Mouse (Mus musculus): Measurements from ENCODE around the gene Akr1c18. TPM values are rescaled to one million over a fixed set of nuclear protein-coding genes. Genes with fewer than 3 reads are reported as not detected.

Akr1c18 gene
- polyA plus RNA-seq, 1 experiment: 0.44 TPM

DNA sequence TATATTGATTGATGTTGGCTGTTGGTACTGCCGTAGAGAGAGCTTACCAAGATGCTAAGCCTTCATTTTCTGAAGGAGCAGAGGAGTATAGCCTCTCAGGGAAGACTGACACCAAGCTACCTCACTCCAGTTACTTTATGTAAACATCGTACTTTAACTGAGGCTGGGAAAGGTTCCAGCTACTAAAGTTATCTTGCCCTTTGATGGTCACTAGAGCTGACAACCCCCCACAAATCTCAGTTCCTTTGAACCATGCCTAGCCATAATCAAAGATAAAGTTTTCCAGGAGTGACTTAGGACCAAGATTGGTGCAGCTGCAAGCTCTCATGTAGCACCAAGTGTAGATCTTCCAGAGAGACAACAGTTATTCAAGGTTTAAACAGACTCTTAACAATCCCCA lies 22.5 kb upstream of the Akr1c18 start:
- no peak overlapping the region for H3K4me3 ChIP-seq (ENCODE audit: control insufficient read depth, insufficient read depth, low read length)
- 62% methylated on average over 2 of the region's 2 CpGs for WGBS
- DNase-seq: no peak

DNA sequence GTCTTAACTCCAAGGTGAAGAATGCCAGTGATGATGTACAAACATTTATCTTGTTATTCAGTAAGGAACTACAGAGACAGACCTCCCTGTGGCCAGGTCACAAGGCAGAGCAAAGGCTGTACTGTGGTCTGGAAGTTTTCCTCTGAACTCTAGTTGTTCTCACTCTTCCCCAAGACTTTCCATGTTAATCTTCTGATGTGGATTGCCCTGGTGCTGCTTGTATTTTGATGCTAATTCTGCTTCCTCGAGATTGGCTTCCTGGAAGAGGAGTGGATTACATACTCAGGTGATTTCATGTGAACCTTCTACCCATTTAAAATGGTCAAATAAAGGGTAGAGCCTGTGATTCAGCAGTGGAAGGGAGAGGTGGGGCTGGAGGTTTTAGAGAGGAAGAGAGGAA lies 17.6 kb upstream of the Akr1c18 start:
- Histone ChIP-seq H3K4me1 (replicated peaks; ENCODE audit: control insufficient read depth, insufficient read depth, low read length) (no peaks in the 10 kb centered on the region), H3K27ac (ENCODE audit: control insufficient read depth, insufficient read depth, low read length) (no peak overlapping the region), H3K27me3 (ENCODE audit: control insufficient read depth, insufficient read depth, low read length) (no peaks in the 10 kb centered on the region), H3K4me3 (ENCODE audit: control insufficient read depth, insufficient read depth, low read length) (no peak overlapping the region), H3K36me3 (ENCODE audit: control insufficient read depth, insufficient read depth, low read length) (no peaks in the 10 kb centered on the region)
- TF ChIP-seq POLR2A (IDR thresholded peaks at IDR 0.05; ENCODE audit: control insufficient read depth, extremely low read depth, insufficient read depth, low read length, poor library complexity): no peak
- TF ChIP-seq CTCF (IDR thresholded peaks at IDR 0.05; ENCODE audit: borderline replicate concordance, control insufficient read depth, extremely low read depth, insufficient read depth, low read length, poor library complexity): no peak
- 30% methylated on average over 1 of the region's 1 CpGs for WGBS
- no peak for DNase-seq

More for the DNA sequence above, 22.5 kb upstream of the Akr1c18 start:
- H3K27me3 ChIP-seq (ENCODE audit: control insufficient read depth, insufficient read depth, low read length): no peaks in the 10 kb centered on the region
- TF ChIP-seq POLR2A (IDR thresholded peaks at IDR 0.05; ENCODE audit: control insufficient read depth, extremely low read depth, insufficient read depth, low read length, poor library complexity) (no peak), CTCF (IDR thresholded peaks at IDR 0.05; ENCODE audit: borderline replicate concordance, control insufficient read depth, extremely low read depth, insufficient read depth, low read length, poor library complexity) (no peak)
- no peak overlapping the region for H3K27ac ChIP-seq (ENCODE audit: control insufficient read depth, insufficient read depth, low read length)
- H3K36me3 ChIP-seq (ENCODE audit: control insufficient read depth, insufficient read depth, low read length): no peaks in the 10 kb centered on the region
- no peaks in the 10 kb centered on the region for H3K4me1 ChIP-seq (replicated peaks; ENCODE audit: control insufficient read depth, insufficient read depth, low read length)

DNA sequence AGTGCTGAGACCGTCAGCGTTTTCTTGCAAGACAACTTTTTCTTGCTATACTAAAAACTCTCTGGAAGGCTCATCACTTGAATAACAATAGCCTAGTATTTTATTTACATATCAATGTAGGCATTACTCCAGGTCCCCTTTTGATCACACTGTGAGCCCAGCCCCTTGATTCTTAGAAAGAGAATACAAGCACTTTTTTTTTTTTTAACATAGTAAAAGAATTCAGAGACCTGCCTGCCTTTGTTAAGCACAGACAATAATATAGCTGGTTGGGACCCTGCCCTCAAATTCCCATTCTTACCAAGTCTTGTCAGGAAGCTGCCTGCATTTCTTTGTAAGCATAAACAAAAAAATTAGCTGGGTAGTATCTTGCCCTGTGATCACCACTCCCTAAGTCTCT lies 4.8 kb upstream of the Akr1c18 start:
- no peak for TF ChIP-seq POLR2A (IDR thresholded peaks at IDR 0.05; ENCODE audit: control insufficient read depth, extremely low read depth, insufficient read depth, low read length, poor library complexity)
- TF ChIP-seq CTCF (IDR thresholded peaks at IDR 0.05; ENCODE audit: borderline replicate concordance, control insufficient read depth, extremely low read depth, insufficient read depth, low read length, poor library complexity): no peak
- H3K4me1 ChIP-seq (replicated peaks; ENCODE audit: control insufficient read depth, insufficient read depth, low read length): no peaks in the 10 kb centered on the region
- H3K27ac ChIP-seq (ENCODE audit: control insufficient read depth, insufficient read depth, low read length): no peak overlapping the region
- no peak overlapping the region for H3K4me3 ChIP-seq (ENCODE audit: control insufficient read depth, insufficient read depth, low read length)
- WGBS: 87% methylated on average over 2 of the region's 2 CpGs
- no peak for DNase-seq
- no peaks in the 10 kb centered on the region for H3K27me3 ChIP-seq (ENCODE audit: control insufficient read depth, insufficient read depth, low read length)
- H3K36me3 ChIP-seq (ENCODE audit: control insufficient read depth, insufficient read depth, low read length): no peaks in the 10 kb centered on the region

- Histone ChIP-seq H3K27ac (ENCODE audit: control insufficient read depth, insufficient read depth, low read length) (no peak overlapping the region), H3K4me3 (ENCODE audit: control insufficient read depth, insufficient read depth, low read length) (no peak overlapping the region), H3K36me3 (ENCODE audit: control insufficient read depth, insufficient read depth, low read length) (no peaks in the 10 kb centered on the region), H3K27me3 (ENCODE audit: control insufficient read depth, insufficient read depth, low read length) (no peaks in the 10 kb centered on the region), H3K4me1 (replicated peaks; ENCODE audit: control insufficient read depth, insufficient read depth, low read length) (no peaks in the 10 kb centered on the region)
- DNase-seq: no peak
- WGBS: 81% methylated on average over 3 of the region's 3 CpGs
- TF ChIP-seq POLR2A (IDR thresholded peaks at IDR 0.05; ENCODE audit: control insufficient read depth, extremely low read depth, insufficient read depth, low read length, poor library complexity) (no peak), CTCF (IDR thresholded peaks at IDR 0.05; ENCODE audit: borderline replicate concordance, control insufficient read depth, extremely low read depth, insufficient read depth, low read length, poor library complexity) (no peak)
Observed at GRCm38 (mm10) chr13:4153593-4153992, 3.1 kb upstream of the Akr1c18 start.

GRCm38 (mm10) chr13:4152908-4153307 lies 2.5 kb upstream of the Akr1c18 start:
- no peak for DNase-seq
- no peak overlapping the region for H3K4me3 ChIP-seq (ENCODE audit: control insufficient read depth, insufficient read depth, low read length)
- no peak overlapping the region for H3K27ac ChIP-seq (ENCODE audit: control insufficient read depth, insufficient read depth, low read length)
- no peak for TF ChIP-seq CTCF (IDR thresholded peaks at IDR 0.05; ENCODE audit: borderline replicate concordance, control insufficient read depth, extremely low read depth, insufficient read depth, low read length, poor library complexity)
- TF ChIP-seq POLR2A (IDR thresholded peaks at IDR 0.05; ENCODE audit: control insufficient read depth, extremely low read depth, insufficient read depth, low read length, poor library complexity): no peak
- no peaks in the 10 kb centered on the region for H3K27me3 ChIP-seq (ENCODE audit: control insufficient read depth, insufficient read depth, low read length)
- 49% methylated on average over 2 of the region's 2 CpGs for WGBS
- H3K36me3 ChIP-seq (ENCODE audit: control insufficient read depth, insufficient read depth, low read length): no peaks in the 10 kb centered on the region
- H3K4me1 ChIP-seq (replicated peaks; ENCODE audit: control insufficient read depth, insufficient read depth, low read length): no peaks in the 10 kb centered on the region

GRCm38 (mm10) chr13:4144261-4144660 lies 6.2 kb downstream of the Akr1c18 start:
- no peaks in the 10 kb centered on the region for H3K4me1 ChIP-seq (replicated peaks; ENCODE audit: control insufficient read depth, insufficient read depth, low read length)
- no peak overlapping the region for H3K4me3 ChIP-seq (ENCODE audit: control insufficient read depth, insufficient read depth, low read length)
- WGBS: 86% methylated on average over 1 of the region's 1 CpGs
- no peak overlapping the region for H3K27ac ChIP-seq (ENCODE audit: control insufficient read depth, insufficient read depth, low read length)
- DNase-seq: no peak
- H3K27me3 ChIP-seq (ENCODE audit: control insufficient read depth, insufficient read depth, low read length): no peaks in the 10 kb centered on the region
- no peak for TF ChIP-seq POLR2A (IDR thresholded peaks at IDR 0.05; ENCODE audit: control insufficient read depth, extremely low read depth, insufficient read depth, low read length, poor library complexity)
- TF ChIP-seq CTCF (IDR thresholded peaks at IDR 0.05; ENCODE audit: borderline replicate concordance, control insufficient read depth, extremely low read depth, insufficient read depth, low read length, poor library complexity): no peak
- H3K36me3 ChIP-seq (ENCODE audit: control insufficient read depth, insufficient read depth, low read length): no peaks in the 10 kb centered on the region

- Histone ChIP-seq H3K4me3 (ENCODE audit: control insufficient read depth, insufficient read depth, low read length) (no peak overlapping the region), H3K27ac (ENCODE audit: control insufficient read depth, insufficient read depth, low read length) (no peak overlapping the region), H3K4me1 (replicated peaks; ENCODE audit: control insufficient read depth, insufficient read depth, low read length) (no peaks in the 10 kb centered on the region), H3K27me3 (ENCODE audit: control insufficient read depth, insufficient read depth, low read length) (no peaks in the 10 kb centered on the region), H3K36me3 (ENCODE audit: control insufficient read depth, insufficient read depth, low read length) (no peaks in the 10 kb centered on the region)
- peak; percentile 13 for DNase-seq
- 41% methylated on average over 2 of the region's 2 CpGs for WGBS
- TF ChIP-seq POLR2A (IDR thresholded peaks at IDR 0.05; ENCODE audit: control insufficient read depth, extremely low read depth, insufficient read depth, low read length, poor library complexity) (no peak), CTCF (IDR thresholded peaks at IDR 0.05; ENCODE audit: borderline replicate concordance, control insufficient read depth, extremely low read depth, insufficient read depth, low read length, poor library complexity) (no peak)
Observed at GRCm38 (mm10) chr13:4133070-4133469, 17.4 kb downstream of the Akr1c18 start.

All from thymus, adult 2 months (tissue).